Mouse (Mus musculus) embryo, embryonic 9.5 days (tissue): ENCODE results near the gene Dll4.

Source experiments
- DNase-seq: peaks from one replicate; pipeline ENCODE4 v3.0.0-alpha.2; 2017; ENCODE audit errors: extremely low spot score

Dll4 gene

DNA sequence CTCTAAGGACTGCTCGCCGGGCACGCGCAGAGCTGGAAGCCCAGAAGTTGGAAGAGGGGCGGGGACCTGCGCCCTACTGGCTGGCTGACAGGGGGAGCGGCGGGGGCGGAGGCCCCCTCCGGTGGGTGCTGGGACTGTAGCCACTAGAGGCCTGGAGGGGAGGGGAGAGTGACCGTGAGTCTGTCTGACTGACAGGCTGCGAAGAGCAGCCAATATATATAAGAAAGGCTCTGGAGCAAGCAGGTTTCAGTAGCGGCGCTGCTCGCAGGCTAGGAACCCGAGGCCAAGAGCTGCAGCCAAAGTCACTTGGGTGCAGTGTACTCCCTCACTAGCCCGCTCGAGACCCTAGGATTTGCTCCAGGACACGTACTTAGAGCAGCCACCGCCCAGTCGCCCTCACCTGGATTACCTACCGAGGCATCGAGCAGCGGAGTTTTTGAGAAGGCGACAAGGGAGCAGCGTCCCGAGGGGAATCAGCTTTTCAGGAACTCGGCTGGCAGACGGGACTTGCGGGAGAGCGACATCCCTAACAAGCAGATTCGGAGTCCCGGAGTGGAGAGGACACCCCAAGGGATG is at the start of gene Dll4:
Gene Dll4, plus strand, starts transcription at position 217 of the 576 bp plus-strand sequence.
- peak; percentile 61 for DNase-seq

DNA sequence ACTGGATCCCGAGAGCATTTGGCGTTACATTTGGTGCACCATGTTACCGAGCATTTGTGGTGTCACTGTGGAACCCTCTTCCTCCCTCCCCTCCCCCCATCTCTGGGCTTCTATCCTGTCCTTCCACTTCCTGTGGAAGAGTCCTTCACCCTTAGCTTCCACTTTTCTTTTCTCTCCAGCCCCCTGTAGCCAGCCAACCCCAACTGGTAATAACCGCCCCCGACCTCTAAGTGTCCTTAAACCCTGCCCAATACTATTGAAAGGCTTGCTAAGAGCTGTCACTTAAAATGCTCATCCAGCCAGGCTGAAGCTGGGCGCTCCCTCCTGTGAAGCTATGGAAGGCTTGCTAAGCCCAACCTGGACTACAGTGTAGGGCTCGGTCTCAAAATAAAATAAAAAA is 48.7 kb upstream of the Dll4 start:
- no peak for DNase-seq

DNA sequence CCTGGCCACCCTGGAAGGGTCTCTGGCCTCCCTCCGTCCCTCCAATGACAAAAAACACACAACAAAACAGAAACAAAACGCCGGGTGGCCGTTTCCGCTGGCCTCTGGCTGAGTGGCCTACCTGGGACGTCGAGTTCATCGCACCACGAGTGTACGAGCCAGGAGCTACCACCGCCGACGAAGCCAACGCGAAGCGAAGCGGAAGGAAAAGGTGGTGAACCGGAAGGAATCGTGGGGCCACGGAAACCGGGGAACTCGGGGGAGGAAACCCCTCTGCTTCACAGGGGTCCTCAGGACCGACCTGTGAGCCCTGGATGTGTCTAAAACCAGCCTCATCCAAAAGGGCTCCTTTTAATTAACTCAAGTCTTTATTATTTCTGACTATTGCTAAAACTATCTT is 47.8 kb upstream of the Dll4 start:
- DNase-seq, result no peak

DNA sequence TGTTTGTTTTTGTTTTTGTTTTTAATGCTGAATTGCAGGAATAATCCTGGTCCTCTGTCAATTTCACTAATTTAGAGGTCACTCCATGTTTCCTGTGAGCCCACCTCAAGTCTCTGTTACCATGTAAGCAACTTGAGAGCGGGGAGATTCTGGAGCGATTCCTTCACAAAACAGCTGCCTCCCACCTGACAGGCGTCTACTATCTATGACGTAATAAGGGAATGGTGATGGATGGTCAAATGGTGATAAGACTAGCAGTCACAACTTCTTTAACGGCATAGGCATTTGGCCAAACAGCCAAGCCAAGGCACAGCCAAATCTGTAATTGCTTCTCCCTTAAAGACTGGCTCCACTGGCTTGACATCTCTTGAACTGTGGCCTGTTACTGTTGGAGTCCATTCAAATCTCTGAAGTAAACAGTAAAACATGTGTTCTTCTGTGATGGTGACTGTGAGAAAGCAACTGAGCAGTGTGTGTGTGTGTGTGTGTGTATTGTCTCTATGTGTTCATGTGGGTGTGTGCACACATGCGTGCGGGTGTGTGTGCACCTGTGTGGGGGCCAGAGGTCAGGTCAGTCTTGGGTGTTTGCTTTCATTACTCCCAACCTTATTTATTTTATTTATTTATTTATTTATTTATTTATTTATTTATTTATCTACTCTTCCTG is 43.6 kb upstream of the Dll4 start:
- no peak for DNase-seq

DNA sequence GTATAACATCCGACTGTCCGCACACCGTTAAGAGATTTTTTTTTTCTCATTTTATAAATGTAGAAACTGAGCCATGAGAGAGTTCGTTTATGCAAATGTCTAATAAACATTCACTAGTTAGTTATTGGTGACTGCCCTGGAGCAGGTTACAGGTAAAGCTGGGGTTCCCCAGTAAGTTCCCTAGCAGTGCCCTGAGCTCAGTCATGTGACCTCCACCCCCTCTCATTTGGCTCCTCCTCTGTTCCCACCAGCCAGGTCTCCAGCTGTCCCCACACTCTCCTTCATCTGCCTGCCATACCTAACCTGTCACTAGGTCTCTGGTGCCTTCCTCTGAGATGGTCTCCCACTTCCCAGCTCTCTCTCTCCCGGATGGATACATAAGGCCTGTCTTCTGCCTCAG is 38.2 kb upstream of the Dll4 start:
- DNase-seq, result no peak

DNA sequence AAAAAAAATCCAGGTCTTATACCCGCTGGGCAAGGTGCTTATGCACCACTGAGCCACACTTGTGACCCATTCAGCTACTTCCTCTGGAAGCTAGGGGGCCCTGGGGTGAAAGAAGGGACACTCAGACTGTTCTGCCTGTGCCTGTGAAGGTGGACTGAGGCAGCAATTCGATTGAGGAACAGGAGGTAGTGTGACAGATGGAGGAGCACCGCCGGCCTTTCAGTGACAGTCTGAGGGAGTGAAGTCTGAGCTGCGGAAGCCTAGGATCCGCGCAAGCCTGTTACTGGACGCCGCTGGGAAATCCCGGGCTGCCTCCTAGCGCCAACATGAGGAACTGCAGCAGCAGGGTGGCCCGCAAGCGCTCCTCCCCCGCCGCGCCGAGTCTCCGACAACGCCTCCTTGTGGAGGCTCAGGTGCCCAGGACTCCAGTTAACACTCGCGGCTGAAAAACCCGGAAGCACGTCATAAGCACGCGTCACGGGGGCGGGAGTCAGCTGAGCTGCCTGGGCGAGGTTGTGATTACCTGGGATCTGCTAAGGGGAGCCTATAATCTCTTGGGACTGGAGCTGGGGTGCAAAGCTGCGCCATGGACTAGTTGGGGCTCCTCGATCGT is 37.2 kb upstream of the Dll4 start, which contains the start of gene Vps18:
Gene Vps18, plus strand, starts transcription at position 471 of the 613 bp plus-strand sequence.
- peak; percentile 99 for DNase-seq

DNA sequence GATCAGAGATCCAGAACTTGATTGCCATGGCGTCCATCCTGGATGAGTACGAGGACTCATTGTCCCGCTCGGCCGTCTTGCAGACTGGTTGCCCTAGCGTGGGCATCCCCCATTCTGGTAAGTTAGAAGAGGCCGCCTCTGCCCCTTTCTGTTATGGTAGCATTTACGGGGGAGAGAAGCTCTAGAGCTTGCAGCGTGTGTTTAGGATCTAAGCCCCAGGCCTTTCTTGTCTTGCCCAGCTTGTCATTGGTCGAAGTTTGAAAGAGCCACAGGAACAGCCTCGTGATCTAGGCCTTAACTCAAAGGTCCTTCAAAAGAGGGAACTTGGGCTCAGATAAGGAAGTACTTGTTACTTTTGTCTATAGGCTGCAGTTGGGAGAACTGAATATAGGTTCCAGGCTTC is 36.6 kb upstream of the Dll4 start:
- no peak for DNase-seq

DNA sequence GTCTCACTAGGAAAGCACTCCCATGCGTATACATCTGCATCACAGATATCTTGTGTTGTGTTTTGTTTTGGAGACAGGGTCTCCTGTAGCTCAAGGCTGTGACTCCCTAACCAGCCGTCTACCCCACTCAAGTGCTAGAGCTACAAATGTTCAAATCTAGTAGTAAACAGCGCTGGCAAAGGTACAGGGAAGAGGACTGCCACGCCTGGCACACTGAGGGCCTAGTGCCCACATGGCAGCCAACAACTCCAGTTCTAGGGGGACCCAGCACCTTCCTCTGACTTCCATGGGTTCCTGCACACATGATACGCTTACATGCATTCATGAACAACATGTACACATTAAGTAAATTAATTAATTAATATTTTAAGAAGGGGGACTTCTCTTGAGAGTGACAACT is 33.3 kb upstream of the Dll4 start:
- no peak for DNase-seq

DNA sequence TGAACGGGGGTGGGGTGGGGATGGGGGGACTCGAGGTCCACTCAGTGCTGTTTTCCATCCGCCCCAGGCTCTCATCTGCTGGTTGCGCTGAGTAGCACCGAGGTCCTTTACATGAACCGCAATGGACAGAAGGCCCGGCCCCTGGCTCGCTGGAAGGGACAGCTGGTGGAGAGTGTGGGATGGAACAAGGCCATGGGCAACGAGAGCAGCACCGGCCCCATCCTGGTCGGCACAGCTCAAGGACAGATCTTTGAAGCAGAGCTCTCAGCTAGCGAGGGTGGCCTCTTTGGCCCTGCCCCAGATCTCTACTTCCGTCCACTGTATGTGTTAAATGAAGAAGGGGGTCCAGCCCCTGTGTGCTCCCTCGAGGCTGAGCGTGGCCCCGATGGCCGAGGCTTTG is 32.7 kb upstream of the Dll4 start:
- no peak for DNase-seq

DNA sequence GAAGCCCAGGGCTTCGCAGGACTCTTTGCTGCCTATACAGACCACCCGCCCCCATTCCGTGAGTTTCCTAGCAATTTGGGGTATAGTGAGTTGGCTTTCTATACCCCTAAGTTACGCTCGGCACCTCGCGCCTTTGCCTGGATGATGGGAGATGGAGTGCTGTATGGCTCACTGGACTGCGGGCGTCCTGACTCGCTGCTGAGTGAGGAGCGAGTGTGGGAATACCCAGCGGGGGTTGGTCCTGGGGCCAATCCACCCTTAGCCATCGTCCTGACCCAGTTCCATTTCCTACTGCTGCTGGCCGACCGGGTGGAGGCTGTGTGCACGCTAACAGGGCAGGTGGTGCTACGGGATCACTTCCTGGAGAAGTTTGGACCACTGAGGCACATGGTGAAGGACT is 32.3 kb upstream of the Dll4 start:
- DNase-seq, result no peak

DNA sequence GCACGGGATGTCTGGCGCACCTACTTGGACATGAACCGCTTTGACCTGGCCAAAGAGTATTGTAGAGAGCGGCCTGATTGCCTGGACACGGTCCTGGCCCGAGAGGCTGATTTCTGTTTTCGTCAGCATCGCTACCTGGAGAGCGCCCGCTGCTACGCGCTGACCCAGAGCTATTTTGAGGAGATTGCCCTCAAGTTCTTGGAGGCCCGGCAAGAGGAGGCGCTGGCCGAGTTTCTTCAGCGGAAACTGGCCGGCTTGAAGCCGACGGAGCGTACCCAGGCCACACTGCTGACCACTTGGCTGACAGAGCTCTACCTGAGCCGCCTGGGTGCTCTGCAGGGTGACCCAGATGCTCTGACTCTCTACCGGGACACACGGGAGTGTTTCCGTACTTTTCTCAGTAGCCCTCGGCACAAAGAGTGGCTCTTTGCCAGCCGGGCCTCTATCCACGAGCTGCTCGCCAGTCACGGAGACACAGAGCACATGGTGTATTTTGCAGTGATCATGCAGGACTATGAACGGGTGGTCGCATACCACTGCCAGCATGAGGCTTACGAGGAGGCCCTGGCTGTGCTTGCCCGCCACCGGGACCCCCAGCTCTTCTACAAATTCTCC is 31.7 kb upstream of the Dll4 start:
- DNase-seq, result no peak

DNA sequence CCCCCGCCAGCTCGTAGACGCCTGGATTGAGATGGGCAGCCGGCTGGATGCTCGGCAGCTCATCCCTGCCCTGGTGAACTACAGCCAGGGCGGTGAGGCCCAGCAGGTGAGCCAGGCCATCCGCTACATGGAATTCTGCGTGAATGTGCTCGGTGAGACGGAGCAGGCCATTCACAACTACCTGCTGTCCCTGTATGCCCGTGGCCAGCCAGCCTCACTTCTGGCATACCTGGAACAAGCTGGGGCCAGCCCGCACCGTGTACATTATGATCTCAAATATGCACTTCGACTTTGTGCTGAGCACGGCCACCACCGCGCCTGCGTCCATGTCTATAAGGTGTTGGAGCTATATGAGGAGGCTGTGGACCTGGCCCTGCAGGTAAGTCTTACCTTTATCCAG is 31.2 kb upstream of the Dll4 start:
- no peak for DNase-seq

DNA sequence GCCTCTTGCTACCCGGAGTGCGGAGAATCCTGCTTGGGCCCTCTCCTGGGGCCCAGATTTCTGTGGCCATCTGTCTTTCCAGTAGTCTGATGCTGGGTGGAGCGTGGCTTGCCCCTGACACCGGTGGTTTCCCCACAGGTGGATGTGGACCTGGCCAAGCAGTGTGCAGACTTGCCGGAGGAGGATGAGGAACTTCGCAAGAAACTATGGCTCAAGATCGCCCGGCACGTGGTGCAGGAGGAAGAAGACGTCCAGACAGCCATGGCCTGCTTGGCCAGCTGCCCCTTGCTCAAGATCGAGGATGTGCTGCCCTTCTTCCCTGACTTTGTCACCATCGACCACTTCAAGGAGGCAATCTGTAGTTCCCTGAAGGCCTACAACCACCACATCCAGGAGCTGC is 28.8 kb upstream of the Dll4 start:
- DNase-seq, result no peak

DNA sequence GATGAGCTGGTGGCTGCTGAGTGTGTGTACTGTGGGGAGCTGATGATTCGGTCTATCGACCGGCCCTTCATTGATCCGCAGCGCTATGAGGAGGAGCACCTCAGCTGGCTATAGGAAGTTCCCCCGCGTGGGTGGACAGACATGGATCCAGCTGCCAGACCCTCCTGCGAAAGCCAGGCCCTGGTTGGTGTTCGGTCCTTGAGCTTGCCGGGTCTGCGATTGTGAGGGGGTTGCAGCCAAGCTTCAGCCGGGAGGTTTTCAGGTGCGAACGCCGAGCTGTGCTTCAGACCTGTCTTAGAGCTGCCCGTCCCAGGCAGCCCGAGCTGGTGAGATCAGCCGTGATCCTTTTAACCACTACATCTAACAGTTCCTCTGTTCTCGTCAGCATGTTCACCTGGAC is 28.1 kb upstream of the Dll4 start:
- no peak for DNase-seq

DNA sequence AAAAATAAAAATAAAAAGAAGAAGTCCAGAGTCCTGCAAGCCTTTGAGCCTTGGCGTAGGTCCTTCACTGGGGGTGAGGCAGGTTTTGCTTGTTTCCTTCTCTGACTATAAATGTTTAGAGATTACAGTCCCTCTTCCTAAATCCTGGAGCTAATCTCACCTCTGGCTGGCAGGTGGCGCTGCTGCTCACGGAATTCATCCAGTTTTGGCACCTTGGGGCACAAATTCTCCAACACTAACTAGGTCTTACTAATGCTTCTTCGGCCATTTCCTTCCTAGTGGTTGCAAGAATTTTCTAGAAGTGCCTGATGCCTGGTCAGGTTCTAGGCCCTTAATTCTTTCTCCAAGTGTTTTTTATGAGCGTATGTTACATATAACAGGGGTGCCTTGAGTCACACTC is 27.3 kb upstream of the Dll4 start:
- peak; percentile 57 for DNase-seq

DNA sequence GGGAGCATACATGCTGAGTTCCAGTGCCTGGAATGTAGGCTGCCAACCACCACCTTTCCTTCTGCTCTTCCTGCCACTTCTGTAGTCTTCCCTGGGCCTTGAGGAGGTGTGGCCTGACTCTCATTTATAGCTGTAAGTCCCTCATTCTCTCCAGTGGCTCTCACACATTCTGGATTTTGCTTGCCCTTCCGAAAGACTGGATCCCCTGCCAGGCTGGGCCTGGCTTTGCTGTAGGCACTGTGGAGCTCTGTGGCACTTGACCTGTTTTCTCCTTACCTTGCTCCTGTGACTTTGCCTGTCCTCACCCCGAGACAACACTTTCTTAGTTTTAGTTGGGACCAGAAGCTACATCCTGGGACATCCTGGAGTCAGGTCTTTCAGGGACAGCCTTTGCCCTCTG is 26.7 kb upstream of the Dll4 start:
- DNase-seq, result no peak

DNA sequence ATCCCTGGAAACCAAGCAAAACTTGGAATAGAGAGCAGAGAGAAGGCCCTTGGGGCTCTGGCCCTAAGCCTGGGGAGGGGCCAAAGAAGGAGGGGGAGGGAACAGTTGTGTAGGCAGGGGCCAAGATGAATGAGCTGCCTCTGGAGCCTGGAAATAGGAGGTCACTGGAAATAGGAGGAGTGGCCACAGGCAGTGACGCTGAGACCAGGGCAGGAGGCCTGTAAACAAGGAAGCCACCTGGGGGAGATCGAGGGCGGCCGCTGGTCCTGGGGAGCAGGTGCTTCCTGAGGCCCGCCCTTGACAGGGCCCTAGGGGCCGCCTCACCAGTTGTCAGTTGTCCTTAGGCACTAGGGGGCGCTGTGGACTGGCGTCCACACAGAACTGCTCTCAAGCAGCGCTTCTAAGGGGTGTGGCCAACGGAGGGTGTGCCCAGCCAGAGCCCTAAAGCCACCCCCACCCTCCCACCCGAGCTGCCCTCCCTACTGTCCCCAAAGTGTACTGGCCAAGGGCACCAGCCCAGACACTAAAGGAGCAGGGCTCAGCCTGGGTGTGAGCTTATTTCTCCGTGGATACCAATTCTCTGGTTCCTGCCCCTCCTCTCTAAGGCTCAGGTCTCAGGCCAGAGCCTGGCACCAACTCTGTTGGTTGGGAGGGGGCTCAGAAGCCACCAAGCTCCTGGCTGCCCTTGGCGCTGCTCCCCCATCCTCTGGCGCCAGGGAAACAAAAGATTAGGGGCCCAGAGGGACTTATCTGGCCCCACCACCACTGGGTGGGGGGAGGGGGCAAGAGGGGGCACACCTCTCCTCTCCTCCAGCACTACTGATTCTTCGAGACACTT is 25.4 kb upstream of the Dll4 start:
- DNase-seq, result peak; percentile 83

DNA sequence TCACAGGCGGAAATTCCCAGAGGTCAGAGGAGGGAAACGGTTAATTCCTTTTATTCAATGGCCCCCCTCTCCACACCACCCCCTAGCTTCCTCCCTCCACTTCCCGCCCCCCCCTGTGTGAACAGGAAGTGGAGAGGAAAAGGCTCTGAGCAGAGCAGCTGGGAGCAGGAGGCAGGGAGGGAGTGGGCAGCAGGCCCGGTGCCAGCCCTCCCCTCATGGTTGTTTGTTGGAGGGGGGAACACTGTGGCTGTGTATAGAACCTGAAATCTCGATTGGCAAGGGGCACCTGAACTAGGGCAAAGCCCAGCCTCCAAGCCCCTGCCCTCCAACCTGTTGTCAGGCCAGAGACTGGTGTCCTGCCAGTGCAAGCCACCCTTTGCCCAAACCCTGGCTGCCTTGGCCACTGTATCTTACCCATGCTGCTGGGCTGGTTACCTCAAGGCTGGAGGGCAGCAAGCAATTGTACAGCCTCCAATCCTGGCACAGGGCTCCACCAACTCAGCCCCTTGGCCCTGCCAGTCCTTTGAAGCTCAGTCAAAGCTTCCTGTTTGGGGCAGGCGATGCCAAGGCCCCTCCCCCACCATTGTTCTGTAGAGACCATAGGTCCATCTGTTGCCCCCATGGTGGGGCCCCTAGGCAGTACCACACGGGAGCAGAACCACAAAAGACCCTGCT is 24.6 kb upstream of the Dll4 start:
- DNase-seq, result no peak

DNA sequence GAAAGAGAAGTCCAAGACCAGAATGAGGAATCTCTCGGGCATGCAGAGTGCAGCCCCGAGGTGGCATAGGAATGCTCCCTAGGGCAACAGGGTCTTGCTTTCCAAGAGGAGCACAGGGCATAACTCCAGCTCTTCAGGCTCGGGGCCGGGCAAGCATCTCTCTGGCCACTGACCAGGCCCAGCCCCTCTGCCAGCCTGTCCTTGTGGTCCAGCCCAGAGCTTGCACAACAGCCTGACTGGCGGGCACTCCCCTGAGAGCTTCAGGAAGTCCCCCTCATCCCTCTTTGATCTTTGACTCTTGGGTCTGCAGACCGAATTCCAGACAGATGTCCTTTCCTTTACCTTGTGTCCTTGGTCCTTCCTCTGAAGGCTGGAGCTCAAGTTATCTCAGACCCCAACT is 22.7 kb upstream of the Dll4 start:
- no peak for DNase-seq

DNA sequence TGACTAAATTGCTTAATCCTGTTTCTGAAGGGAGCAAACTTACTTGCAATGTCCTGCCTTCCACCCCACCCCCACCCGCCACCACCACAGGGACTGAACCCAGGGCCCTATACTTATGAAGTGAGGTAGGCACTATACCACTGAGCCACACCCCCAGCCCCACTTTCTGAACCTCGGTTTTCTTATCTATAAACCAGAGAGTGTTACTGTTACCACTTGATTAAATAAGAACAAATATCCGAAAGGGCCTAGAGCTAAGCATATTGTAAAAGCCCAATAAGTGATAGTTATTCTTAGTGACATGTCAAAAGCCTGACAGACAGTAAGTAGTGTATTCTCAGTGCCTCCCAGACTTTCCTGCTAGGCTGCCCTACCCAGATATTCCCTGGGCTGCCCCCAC is 21.2 kb upstream of the Dll4 start:
- DNase-seq, result no peak

DNA sequence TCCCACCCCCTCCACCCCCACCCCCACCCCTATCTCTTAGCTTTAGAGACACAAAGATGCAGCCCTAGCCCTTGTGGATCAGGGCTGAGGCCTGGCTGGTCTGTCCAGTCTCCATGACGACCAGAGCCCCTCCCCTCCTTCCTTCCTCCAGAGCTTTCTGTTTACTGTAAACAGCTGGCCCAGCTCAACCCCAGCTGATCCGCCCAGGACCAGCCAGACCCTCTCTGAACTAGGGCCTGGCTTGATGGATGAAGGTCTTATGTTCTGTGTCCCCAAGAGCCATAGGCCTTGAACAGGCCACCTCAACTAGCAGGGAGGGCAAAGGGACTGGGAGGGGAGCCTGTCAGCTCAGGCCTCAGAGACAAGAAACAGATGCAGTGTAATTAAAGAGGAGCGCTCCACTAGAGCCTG is 20.8 kb upstream of the Dll4 start:
- DNase-seq, result peak; percentile 58

DNA sequence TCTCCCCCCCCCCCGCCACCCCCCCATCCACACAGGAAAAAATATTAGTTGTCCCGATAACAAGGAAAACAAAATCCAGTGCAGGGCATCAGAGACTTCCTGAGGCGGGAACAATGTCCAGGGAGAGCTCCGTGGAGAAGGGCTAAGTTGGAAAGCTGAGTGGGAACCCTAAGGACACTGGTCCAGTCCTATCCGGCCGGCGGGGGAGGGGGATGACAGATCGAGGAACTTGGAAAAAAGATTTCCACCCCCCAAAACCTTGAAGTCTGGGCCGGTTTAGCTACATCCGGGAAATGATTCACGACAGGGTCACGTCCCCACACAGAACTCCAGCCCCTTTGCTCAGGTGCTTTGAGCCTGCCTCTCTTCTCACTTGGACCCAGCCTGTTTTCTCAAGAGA is 14.0 kb upstream of the Dll4 start:
- DNase-seq, result no peak
